ENCODE assay signal across 8 mouse cellular contexts in genomic region chrX:151046321-151046720, GRCm38 (mm10). TPM values are rescaled to one million over a fixed set of nuclear protein-coding genes. Genes with fewer than 3 reads are reported as not detected.
A peak's percentile ranks its signal among the peaks of the same experiment; 100 is the strongest.
DNase-seq lines count a peak whose midpoint lies in the region; ATAC-seq lines count a peak whose summit lies in the region.

No protein-coding gene starts in this region.

- peaks cover 18% of the 10 kb centered on the region for H3K4me1 ChIP-seq in kidney, embryonic 15.5 days
- no peaks in the 10 kb centered on the region for H3K4me1 ChIP-seq in embryonic facial prominence, embryonic 11.5 days (ENCODE audit: control insufficient read depth, insufficient read depth, low read length)
- peaks cover 30% of the 10 kb centered on the region for H3K4me1 ChIP-seq in hindbrain, embryonic 13.5 days (replicated peaks)
- H3K4me1 ChIP-seq in midbrain, embryonic 13.5 days (replicated peaks): peaks cover 29% of the 10 kb centered on the region

- no peaks in the 10 kb centered on the region for H3K36me3 ChIP-seq in kidney, embryonic 15.5 days
- no peaks in the 10 kb centered on the region for H3K36me3 ChIP-seq in embryonic facial prominence, embryonic 11.5 days (replicated peaks; ENCODE audit: control insufficient read depth, insufficient read depth, low read depth, low read length)
- H3K36me3 ChIP-seq in hindbrain, embryonic 13.5 days: no peaks in the 10 kb centered on the region
- H3K36me3 ChIP-seq in midbrain, embryonic 13.5 days: no peaks in the 10 kb centered on the region

- H3K9me3 ChIP-seq in kidney, embryonic 15.5 days (replicated peaks): no peaks in the 10 kb centered on the region
- no peaks in the 10 kb centered on the region for H3K9me3 ChIP-seq in embryonic facial prominence, embryonic 11.5 days (replicated peaks; ENCODE audit: control insufficient read depth, low read length)
- no peaks in the 10 kb centered on the region; the same call in 1 of the 2 replicates for H3K9me3 ChIP-seq in hindbrain, embryonic 13.5 days
- no peaks in the 10 kb centered on the region for H3K9me3 ChIP-seq in midbrain, embryonic 13.5 days

- no peak for ATAC-seq in kidney, embryonic 15.5 days (replicated peaks; ENCODE audit: low FRiP score)
- ATAC-seq in embryonic facial prominence, embryonic 11.5 days (replicated peaks; ENCODE audit: insufficient number of reproducible peaks, low FRiP score, low TSS enrichment, low read depth): peak; percentile 24; the same call in 1 of the 2 replicates
- ATAC-seq in hindbrain, embryonic 13.5 days (ENCODE audit: low FRiP score): no peak
- no peak for ATAC-seq in midbrain, embryonic 13.5 days

- H3K4me2 ChIP-seq in kidney, embryonic 15.5 days: peak overlapping the region; percentile 64
- peak overlapping the region; percentile 19; the same call in 1 of the 2 replicates for H3K4me2 ChIP-seq in embryonic facial prominence, embryonic 11.5 days (ENCODE audit: low read depth, low read length)
- peak overlapping the region; percentile 68 for H3K4me2 ChIP-seq in hindbrain, embryonic 13.5 days
- H3K4me2 ChIP-seq in midbrain, embryonic 13.5 days (replicated peaks): peak overlapping the region; percentile 69

- 0 out of 2 replicates have a peak overlapping the region, but pooled peaks have one; percentile 79 for H3K9ac ChIP-seq in kidney, embryonic 15.5 days
- no peak overlapping the region; the same call in 1 of the 2 replicates for H3K9ac ChIP-seq in embryonic facial prominence, embryonic 11.5 days (replicated peaks; ENCODE audit: low read length)
- H3K9ac ChIP-seq in hindbrain, embryonic 13.5 days: no peak overlapping the region
- peak overlapping the region; percentile 84; the same call in 1 of the 2 replicates for H3K9ac ChIP-seq in midbrain, embryonic 13.5 days (replicated peaks)

- H3K27me3 ChIP-seq in kidney, embryonic 15.5 days: peaks cover 2% of the 10 kb centered on the region; the same call in 1 of the 2 replicates
- H3K27me3 ChIP-seq in embryonic facial prominence, embryonic 11.5 days (ENCODE audit: control insufficient read depth, insufficient read depth, low read length): no peaks in the 10 kb centered on the region
- no peaks in the 10 kb centered on the region for H3K27me3 ChIP-seq in hindbrain, embryonic 13.5 days
- no peaks in the 10 kb centered on the region for H3K27me3 ChIP-seq in midbrain, embryonic 13.5 days

- peak overlapping the region; percentile 95 for H3K27ac ChIP-seq in kidney, embryonic 15.5 days
- no peak overlapping the region for H3K27ac ChIP-seq in embryonic facial prominence, embryonic 11.5 days (replicated peaks; ENCODE audit: low read depth, low read length)
- peak overlapping the region; percentile 91 for H3K27ac ChIP-seq in hindbrain, embryonic 13.5 days
- H3K27ac ChIP-seq in midbrain, embryonic 13.5 days: peak overlapping the region; percentile 93

- WGBS in kidney, embryonic 15.5 days: 46% methylated on average over 11 of the region's 11 CpGs
- 48% methylated on average over 11 of the region's 11 CpGs for WGBS in embryonic facial prominence, embryonic 11.5 days
- 47% methylated on average over 11 of the region's 11 CpGs for WGBS in hindbrain, embryonic 13.5 days
- 51% methylated on average over 11 of the region's 11 CpGs for WGBS in midbrain, embryonic 13.5 days

- H3K4me3 ChIP-seq in kidney, embryonic 15.5 days (replicated peaks): peak overlapping the region; percentile 71
- H3K4me3 ChIP-seq in embryonic facial prominence, embryonic 11.5 days (ENCODE audit: low read depth, low read length): peak overlapping the region; percentile 61; the same call in 1 of the 2 replicates
- peak overlapping the region; percentile 70 for H3K4me3 ChIP-seq in hindbrain, embryonic 13.5 days
- peak overlapping the region; percentile 69 for H3K4me3 ChIP-seq in midbrain, embryonic 13.5 days (replicated peaks)

- DNase-seq in kidney, adult 11 months: no peak
- DNase-seq in embryonic facial prominence, embryonic 11.5 days (ENCODE audit: low spot score): no peak
- no peak for DNase-seq in retina, postnatal 1 day
- no peak for DNase-seq in adrenal gland, postnatal 36 days
- no peak for DNase-seq in ovary, adult 18-20 months (ENCODE audit: low spot score)

RNA-seq across cellular contexts. Expression of gene Fgd1, which starts 0.4 kb away (rescaled TPM):
- 11.9 and 14.5 TPM in 2 replicates for polyA plus RNA-seq in kidney, embryonic 15.5 days (2015; fragmentation: Nextera tagmentation; extraction: Ambion mirVana)
- polyA plus RNA-seq in embryonic facial prominence, embryonic 11.5 days (2014; fragmentation: Nextera tagmentation; extraction: Ambion mirVana): 9.7 and 10.4 TPM in 2 replicates
- polyA plus RNA-seq in hindbrain, embryonic 13.5 days (2015; fragmentation: Nextera tagmentation; extraction: Ambion mirVana): 11.1 and 12.7 TPM in 2 replicates
- polyA plus RNA-seq in midbrain, embryonic 13.5 days (2015; fragmentation: Nextera tagmentation; extraction: Ambion mirVana): 11.6 and 13.0 TPM in 2 replicates
- 10 to 100 TPM; 20.3 to 26.7 TPM for total RNA-seq in adrenal gland, postnatal 36 days (2021)

RNA-seq across cellular contexts. Expression of gene Gnl3l, which starts 29.2 kb away (rescaled TPM):
- polyA plus RNA-seq in kidney, embryonic 15.5 days (2015; fragmentation: Nextera tagmentation; extraction: Ambion mirVana): 30.4 and 31.2 TPM in 2 replicates
- 31.8 and 35.3 TPM in 2 replicates for polyA plus RNA-seq in embryonic facial prominence, embryonic 11.5 days (2014; fragmentation: Nextera tagmentation; extraction: Ambion mirVana)
- 81.7 and 85.0 TPM in 2 replicates for polyA plus RNA-seq in hindbrain, embryonic 13.5 days (2015; fragmentation: Nextera tagmentation; extraction: Ambion mirVana)
- 74.1 and 80.0 TPM in 2 replicates for polyA plus RNA-seq in midbrain, embryonic 13.5 days (2015; fragmentation: Nextera tagmentation; extraction: Ambion mirVana)
- 10 to 100 TPM; 74.1 to 76.4 TPM for total RNA-seq in adrenal gland, postnatal 36 days (2021)

RNA-seq across cellular contexts. Expression of gene Tsr2, which starts 50.0 kb away (rescaled TPM):
- 38.6 and 43.2 TPM in 2 replicates for polyA plus RNA-seq in kidney, embryonic 15.5 days (2015; fragmentation: Nextera tagmentation; extraction: Ambion mirVana)
- 48.4 and 52.9 TPM in 2 replicates for polyA plus RNA-seq in embryonic facial prominence, embryonic 11.5 days (2014; fragmentation: Nextera tagmentation; extraction: Ambion mirVana)
- 31.6 and 33.3 TPM in 2 replicates for polyA plus RNA-seq in hindbrain, embryonic 13.5 days (2015; fragmentation: Nextera tagmentation; extraction: Ambion mirVana)
- 34.8 and 38.3 TPM in 2 replicates for polyA plus RNA-seq in midbrain, embryonic 13.5 days (2015; fragmentation: Nextera tagmentation; extraction: Ambion mirVana)
- 10 to 100 TPM; 40.0 to 46.2 TPM for total RNA-seq in adrenal gland, postnatal 36 days (2021)

Comparison
In these comparisons a context has a peak if more than half of its experiments do, and no peak if none do; other contexts are left out.
1. H3K4me2 ChIP-seq: peak in every context shown above with its lines; median percentile 69 in midbrain, embryonic 13.5 days; 68 in hindbrain, embryonic 13.5 days; 64 in kidney, embryonic 15.5 days; 19 in embryonic facial prominence, embryonic 11.5 days.
2. H3K9ac ChIP-seq: peak in kidney, embryonic 15.5 days (single experiment) and midbrain, embryonic 13.5 days (single experiment); none in embryonic facial prominence, embryonic 11.5 days (single experiment) and hindbrain, embryonic 13.5 days (single experiment).
3. Peak in every context shown above with its lines, with median percentiles within 50 percentile points of each other: H3K4me3 ChIP-seq.